Mouse (Mus musculus) hindbrain, embryonic 14.5 days (tissue): ENCODE measurements around the gene Ung. TPM values are rescaled to one million over a fixed set of nuclear protein-coding genes. Genes with fewer than 3 reads are reported as not detected.

Experiments
- ATAC-seq: fragments of 200-750 bp; cut with Nextera tagmentation; 2 replicates; pipeline ENCODE4 v1.8.0; 2017; ENCODE audit warnings: moderate number of reproducible peaks, mild to moderate bottlenecking, moderate TSS enrichment, moderate library complexity; ENCODE audit not compliant: low FRiP score
- DNase-seq: peaks from one replicate; pipeline ENCODE4 v3.0.0-alpha.2; 2015; ENCODE audit warnings: low spot score
- H3K27ac ChIP-seq: fragments of 300-500 bp; sonication (generic); 2 replicates; pipeline ENCODE4 v1.5.1; 2014; ENCODE audit warnings: mild to moderate bottlenecking, moderate library complexity
- H3K27me3 ChIP-seq: fragments of 300-500 bp; sonication (generic); 2 replicates; pipeline ENCODE4 v1.6.1; 2014; ENCODE audit warnings: mild to moderate bottlenecking, low read length, mixed read lengths; ENCODE audit not compliant: control insufficient read depth, insufficient read depth
- H3K36me3 ChIP-seq: fragments of 300-500 bp; sonication (generic); replicated peaks from 2 replicates; pipeline ENCODE4 v1.6.1; 2014; ENCODE audit not compliant: control insufficient read depth, insufficient read depth
- H3K4me1 ChIP-seq: fragments of 300-500 bp; sonication (generic); replicated peaks from 2 replicates; pipeline ENCODE4 v1.6.1; 2014; ENCODE audit warnings: antibody characterized with exemption, low read length, mixed read lengths; ENCODE audit not compliant: control insufficient read depth, insufficient read depth
- H3K4me2 ChIP-seq: fragments of 300-500 bp; sonication (generic); replicated peaks from 2 replicates; pipeline ENCODE4 v1.6.1; 2014; ENCODE audit warnings: mild to moderate bottlenecking, moderate library complexity
- H3K4me3 ChIP-seq: fragments of 300-500 bp; sonication (generic); replicated peaks from 2 replicates; pipeline ENCODE4 v1.5.1; 2014; ENCODE audit warnings: mild to moderate bottlenecking, low read length
- H3K9ac ChIP-seq: fragments of 300-500 bp; sonication (generic); 2 replicates; pipeline ENCODE4 v1.6.1; 2014
- H3K9me3 ChIP-seq: fragments of 300-500 bp; sonication (generic); 2 replicates; pipeline ENCODE4 v1.6.1; 2016; ENCODE audit warnings: low read length; ENCODE audit not compliant: control insufficient read depth
- WGBS: fragments of 180-500 bp; shearing (Covaris S2); extraction: QIAGEN DNeasy Blood & Tissue Kit; methylation state at CpG from one replicate; pipeline ENCODE4 v1.1.7; 2014; 5-methylcytosine and 5-hydroxymethylcytosine counted together
- polyA plus RNA-seq: library from polyadenylated mRNA; unstranded; fragments of >200 nt; fragmentation: Nextera tagmentation; extraction: Ambion mirVana; gene quantifications from 2 replicates; pipeline ENCODE4 v1.2.1, GENCODE M21; 2014

Ung gene
- polyA plus RNA-seq, result 5.4 and 6.5 TPM in 2 replicates

DNA sequence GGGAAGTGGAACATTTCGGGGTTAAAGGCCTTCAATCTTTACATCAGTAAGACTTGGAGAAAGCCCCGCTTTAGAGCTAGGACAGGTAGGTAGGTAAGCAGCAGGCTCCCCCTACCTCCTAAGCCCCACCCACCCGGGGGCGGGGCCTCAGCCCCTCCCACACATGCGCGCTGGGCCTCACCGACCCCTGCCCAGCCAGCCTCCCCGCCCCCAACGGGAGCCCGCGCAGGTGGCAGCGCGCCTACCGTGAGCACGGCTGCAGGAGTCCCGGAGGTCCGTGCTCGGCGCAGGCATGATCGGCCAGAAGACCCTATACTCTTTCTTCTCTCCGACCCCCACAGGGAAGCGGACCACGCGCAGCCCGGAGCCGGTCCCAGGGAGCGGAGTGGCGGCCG is at the start of gene Ung:
Ung (plus strand) TSS at position 176 of the 395 bp plus-strand sequence.
- Histone ChIP-seq H3K9me3 (no peaks in the 10 kb centered on the region), H3K4me2 (peak within 1 kb of the TSS; percentile 99), H3K4me3 (peak within 1 kb of the TSS; percentile 91), H3K9ac (peak within 1 kb of the TSS; percentile 58), H3K4me1 (peaks cover 10% of the 10 kb centered on the region; the same call in 1 of the 2 replicates), H3K36me3 (peaks cover 6% of the 10 kb centered on the region), H3K27ac (no peak within 1 kb of the TSS), H3K27me3 (no peaks in the 10 kb centered on the region)
- DNase-seq (peak; percentile 75), ATAC-seq (peak; percentile 54)
- 1% methylated on average over 27 of the region's 29 CpGs for WGBS

DNA sequence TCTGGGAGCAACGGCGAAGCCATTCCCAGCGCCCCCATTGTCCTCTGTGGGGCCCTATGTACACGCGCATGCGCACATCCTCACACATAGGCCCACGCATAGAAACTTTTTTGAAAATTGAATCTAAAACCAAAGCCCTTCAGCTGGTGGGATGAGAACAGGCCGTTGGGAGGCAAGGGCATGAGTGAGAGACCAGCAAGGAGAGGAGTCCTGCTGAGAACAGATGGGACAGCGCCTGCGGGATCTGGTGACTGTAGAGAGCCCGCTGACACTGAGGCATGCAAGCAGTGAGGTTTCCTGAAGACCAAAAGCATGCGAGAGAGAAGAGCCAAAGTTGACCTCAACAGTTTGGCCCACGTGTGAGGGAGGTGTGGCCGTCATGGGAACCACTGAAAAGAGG is 44.7 kb upstream of the Ung start:
- H3K27ac ChIP-seq, result no peak overlapping the region
- H3K4me2 ChIP-seq, result no peak overlapping the region
- H3K27me3 ChIP-seq, result no peaks in the 10 kb centered on the region
- H3K4me1 ChIP-seq, result peaks cover 14% of the 10 kb centered on the region
- no peaks in the 10 kb centered on the region for H3K9me3 ChIP-seq
- H3K36me3 ChIP-seq, result no peaks in the 10 kb centered on the region
- no peak for DNase-seq
- 83% methylated on average over 14 of the region's 14 CpGs for WGBS
- no peak overlapping the region for H3K9ac ChIP-seq
- no peak for ATAC-seq
- H3K4me3 ChIP-seq, result no peak overlapping the region

DNA sequence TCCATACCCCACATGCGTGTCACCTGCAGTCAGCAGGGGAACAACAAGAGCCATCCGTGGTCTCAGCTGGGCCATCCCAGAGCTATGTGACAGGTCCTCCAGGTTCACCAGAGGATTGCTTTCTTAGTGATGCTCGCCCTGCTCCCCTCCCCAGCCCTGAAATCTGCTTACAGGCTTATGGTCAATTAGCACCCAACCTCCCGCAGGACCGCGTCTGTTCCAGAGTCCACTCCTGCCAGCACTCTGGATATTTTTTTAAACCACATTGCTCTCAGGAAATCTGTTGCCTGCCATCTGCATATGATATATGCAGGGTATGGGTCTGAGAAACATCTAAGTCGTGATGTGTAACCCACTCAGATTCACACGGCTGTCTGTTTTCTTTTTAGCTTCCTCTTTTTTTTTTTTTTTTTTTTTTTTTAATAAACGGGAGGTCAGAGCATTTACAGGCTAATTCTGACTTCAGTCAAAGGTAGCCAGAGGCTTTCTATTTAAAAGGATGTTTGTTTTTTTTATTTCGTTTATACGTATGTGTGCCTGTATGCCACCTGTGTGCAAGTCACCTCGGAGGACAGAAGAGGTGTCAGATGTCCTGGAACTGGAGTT is 42.2 kb upstream of the Ung start:
- ATAC-seq (no peak), DNase-seq (no peak)
- Histone ChIP-seq H3K4me3 (no peak overlapping the region), H3K27me3 (no peaks in the 10 kb centered on the region), H3K9me3 (no peaks in the 10 kb centered on the region), H3K4me2 (no peak overlapping the region), H3K4me1 (peaks cover 14% of the 10 kb centered on the region), H3K27ac (no peak overlapping the region), H3K36me3 (no peaks in the 10 kb centered on the region), H3K9ac (no peak overlapping the region)
- 77% methylated on average over 12 of the region's 12 CpGs for WGBS

DNA sequence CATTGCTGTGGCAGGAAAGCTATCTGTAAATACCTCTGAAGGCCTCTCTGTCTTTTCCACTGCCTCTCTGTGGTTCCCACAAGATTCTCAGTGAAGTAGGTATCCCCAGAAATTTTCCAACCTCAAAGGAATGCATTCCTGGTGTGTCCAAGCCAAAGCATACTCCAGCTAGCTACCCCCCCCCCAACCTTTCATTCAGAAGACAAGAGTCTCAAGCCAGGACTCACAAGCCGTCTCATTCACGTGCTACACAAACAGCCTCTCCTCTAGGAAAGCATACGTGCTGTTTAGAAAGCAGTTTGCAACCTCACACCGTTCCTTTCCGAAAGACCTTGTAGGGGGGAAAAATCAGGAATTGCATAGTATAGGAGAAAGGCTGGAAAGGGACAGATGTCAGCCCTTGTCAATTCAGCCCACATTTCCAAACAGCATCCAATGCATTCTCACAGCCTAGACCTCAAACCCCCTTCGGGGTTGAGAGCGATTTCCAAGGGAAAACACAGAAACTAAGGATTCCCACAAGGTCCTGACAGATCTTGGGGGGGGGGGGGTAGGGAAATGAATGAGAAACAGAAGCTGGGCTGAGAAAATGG is 39.7 kb upstream of the Ung start:
- Histone ChIP-seq H3K36me3 (no peaks in the 10 kb centered on the region), H3K27me3 (no peaks in the 10 kb centered on the region), H3K4me2 (peak overlapping the region; percentile 63), H3K4me3 (peak overlapping the region; percentile 59), H3K27ac (peak overlapping the region; percentile 93), H3K9me3 (no peaks in the 10 kb centered on the region), H3K4me1 (peaks cover 14% of the 10 kb centered on the region), H3K9ac (peak overlapping the region; percentile 91)
- peak; percentile 28 for DNase-seq
- WGBS, result 7% methylated on average over 7 of the region's 7 CpGs
- no peak for ATAC-seq

DNA sequence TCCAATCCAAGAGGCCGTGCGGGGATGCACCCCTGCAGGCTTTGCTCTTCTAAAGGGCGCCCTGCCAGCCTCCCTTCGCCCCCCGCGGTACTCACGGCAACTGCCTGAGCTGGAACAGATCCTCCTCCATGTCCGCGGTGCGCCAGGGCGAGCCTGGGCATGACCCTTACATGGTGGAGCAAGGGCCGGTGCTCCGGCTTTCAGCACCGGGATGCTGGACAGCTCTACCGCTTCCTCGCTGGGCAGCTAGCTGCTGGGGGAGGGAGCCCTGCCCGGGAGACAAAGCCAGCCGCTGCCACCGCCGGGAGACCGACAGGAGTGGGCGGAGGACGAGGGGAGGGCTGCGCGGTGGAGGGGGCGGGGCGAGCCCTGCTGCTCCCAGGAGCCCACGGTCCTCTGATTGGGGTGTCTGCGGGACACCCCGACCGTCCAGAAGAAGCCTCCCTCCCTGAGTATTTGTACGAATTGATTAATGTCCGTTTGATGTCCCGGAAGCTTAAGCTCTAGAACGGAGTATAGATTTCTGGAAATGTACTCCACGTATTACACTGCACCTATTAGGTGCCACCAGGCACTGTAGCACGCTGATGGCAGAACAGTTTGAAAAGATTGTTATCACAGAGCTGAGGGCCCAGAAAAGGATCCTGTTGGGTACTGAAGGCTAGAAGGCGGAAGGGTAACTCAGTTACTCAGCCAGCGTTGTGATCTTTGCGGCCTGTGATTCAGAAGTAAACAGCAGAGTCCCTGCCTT is 39.0 kb upstream of the Ung start, which contains the start of gene Svop:
Svop (minus strand) TSS at position 514 of the 751 bp plus-strand sequence.
- 2% methylated on average over 40 of the region's 40 CpGs for WGBS
- Histone ChIP-seq H3K4me2 (peak within 1 kb of the TSS; percentile 63), H3K36me3 (no peaks in the 10 kb centered on the region), H3K9me3 (no peaks in the 10 kb centered on the region), H3K4me3 (peak within 1 kb of the TSS; percentile 59), H3K9ac (peak within 1 kb of the TSS; percentile 91), H3K27me3 (no peaks in the 10 kb centered on the region), H3K4me1 (peaks cover 14% of the 10 kb centered on the region), H3K27ac (peak within 1 kb of the TSS; percentile 93)
- ATAC-seq (peak; percentile 86), DNase-seq (peak; percentile 72)

DNA sequence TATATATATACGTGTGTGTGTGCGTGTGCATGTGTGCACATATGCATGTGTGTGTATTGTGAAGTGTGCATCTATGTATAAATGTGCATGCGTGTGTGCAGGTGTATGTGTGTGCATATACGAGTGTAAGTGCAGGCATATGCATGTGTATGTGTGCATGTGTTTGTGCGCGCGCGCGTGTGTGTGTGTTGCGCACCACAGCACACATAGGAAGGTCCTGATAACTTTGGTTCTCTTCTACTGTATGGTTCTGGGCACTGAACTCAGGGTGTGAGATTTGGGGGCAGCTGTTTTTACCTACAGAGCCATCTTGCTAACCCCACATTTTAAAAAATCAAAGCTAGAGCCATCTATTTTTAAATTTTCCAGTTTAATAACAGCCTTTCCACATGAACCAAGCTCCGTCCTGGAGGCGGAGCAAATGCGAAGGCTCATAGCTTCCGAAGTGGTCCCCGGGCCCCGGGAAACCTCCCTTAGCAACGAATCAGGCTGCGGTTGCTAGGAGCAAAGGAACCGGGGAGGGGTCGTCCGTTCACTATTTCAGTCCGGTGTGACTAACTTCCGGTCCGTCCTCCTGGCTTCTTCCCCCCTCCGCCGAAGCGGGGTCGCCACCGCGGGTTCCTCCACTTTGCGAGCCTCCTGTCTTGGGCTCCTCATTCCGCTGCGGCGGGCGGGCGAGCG is 30.3 kb upstream of the Ung start:
- peak overlapping the region; percentile 76 for H3K4me2 ChIP-seq
- H3K27me3 ChIP-seq, result no peaks in the 10 kb centered on the region
- H3K4me1 ChIP-seq, result peaks cover 8% of the 10 kb centered on the region
- H3K9me3 ChIP-seq, result no peaks in the 10 kb centered on the region
- peak; percentile 97 for DNase-seq
- peak overlapping the region; percentile 86 for H3K4me3 ChIP-seq
- H3K27ac ChIP-seq, result peak overlapping the region; percentile 78
- H3K36me3 ChIP-seq, result peaks cover 14% of the 10 kb centered on the region
- H3K9ac ChIP-seq, result peak overlapping the region; percentile 90
- ATAC-seq, result peak; percentile 91
- 8% methylated on average over 37 of the region's 37 CpGs for WGBS

DNA sequence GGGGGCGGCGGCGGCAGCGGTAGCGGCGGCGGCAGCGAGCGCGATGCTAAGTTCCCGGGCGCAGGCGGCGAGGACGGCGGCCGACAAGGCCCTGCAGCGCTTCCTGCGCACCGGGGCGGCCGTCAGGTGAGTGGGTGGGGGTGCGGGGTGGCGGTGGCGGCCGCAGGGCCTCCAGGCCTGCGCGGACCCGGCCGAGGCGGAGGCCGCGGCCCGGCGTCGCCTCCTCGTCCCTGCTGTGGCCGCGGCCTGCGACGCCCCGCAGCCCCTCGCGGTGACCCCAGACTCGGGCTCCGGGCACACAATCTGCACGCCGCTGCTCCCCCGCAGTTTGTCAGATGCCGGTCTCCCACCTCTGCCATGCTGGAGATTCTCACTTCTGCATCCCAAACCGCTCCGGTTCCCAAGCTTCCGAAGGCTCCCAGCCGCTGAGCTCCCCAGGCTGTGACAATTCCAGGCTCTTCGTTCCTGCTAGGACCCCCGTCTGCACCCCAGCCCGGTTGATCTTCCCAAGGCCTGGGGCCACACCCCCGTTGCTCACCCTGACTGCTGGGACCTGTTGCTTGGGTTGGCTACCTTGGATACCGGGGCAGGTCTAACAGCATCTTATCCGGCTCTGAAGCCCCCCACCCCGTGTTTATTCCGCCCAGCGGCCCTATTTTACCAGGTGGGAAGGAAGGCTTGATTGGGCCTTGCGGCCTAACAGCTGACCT is 29.6 kb upstream of the Ung start:
- Histone ChIP-seq H3K27ac (peak overlapping the region; percentile 78; the same call in 1 of the 2 replicates), H3K27me3 (no peaks in the 10 kb centered on the region), H3K4me1 (peaks cover 8% of the 10 kb centered on the region), H3K4me2 (peak overlapping the region; percentile 76), H3K4me3 (peak overlapping the region; percentile 86), H3K9me3 (no peaks in the 10 kb centered on the region), H3K9ac (peak overlapping the region; percentile 90), H3K36me3 (peaks cover 21% of the 10 kb centered on the region)
- WGBS, result 3% methylated on average over 50 of the region's 64 CpGs
- peak; percentile 58 for ATAC-seq
- DNase-seq, result no peak

DNA sequence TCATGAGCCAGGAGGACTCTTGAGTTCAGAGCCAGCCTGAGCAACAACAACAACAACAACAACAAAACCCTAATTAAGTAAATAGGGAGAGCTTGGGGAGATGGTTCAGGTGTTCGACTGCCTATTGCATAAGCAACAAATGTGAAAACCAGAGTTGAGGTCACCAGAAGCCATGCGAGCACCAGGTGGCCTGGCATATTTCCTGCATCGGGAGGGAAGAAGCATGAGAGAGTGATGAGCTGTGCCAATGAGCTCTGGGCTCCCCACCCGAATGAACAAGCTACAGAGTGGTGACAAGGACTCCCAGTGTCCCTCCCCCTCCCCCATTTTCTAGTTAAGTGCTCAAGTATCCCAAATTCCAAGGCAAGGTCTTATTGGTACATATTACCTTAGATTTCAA is 28.3 kb upstream of the Ung start:
- Histone ChIP-seq H3K9me3 (no peaks in the 10 kb centered on the region), H3K9ac (no peak overlapping the region), H3K27me3 (no peaks in the 10 kb centered on the region), H3K27ac (no peak overlapping the region), H3K36me3 (peaks cover 34% of the 10 kb centered on the region), H3K4me3 (no peak overlapping the region), H3K4me1 (peaks cover 8% of the 10 kb centered on the region), H3K4me2 (no peak overlapping the region)
- DNase-seq (no peak), ATAC-seq (no peak)
- WGBS, result 86% methylated on average over 4 of the region's 4 CpGs
